Comparison of ENCODE assay signal across 8 mouse cellular contexts in genomic region chrX:77432846-77433810, GRCm38 (mm10).
A peak's percentile ranks its signal among the peaks of the same experiment; 100 is the strongest.
DNase-seq lines count a peak whose midpoint lies in the region; ATAC-seq and TF ChIP-seq lines count a peak whose summit lies in the region.

No protein-coding gene starts in this region.

- H3K36me3 ChIP-seq in forebrain, embryonic 15.5 days: no peaks in the 10 kb centered on the region
- H3K36me3 ChIP-seq in lung, embryonic 14.5 days (ENCODE audit: insufficient read depth): no peaks in the 10 kb centered on the region
- H3K36me3 ChIP-seq in thymus, adult 2 months (ENCODE audit: control insufficient read depth, insufficient read depth, low read length): no peaks in the 10 kb centered on the region

- no peaks in the 10 kb centered on the region for H3K9me3 ChIP-seq in forebrain, embryonic 15.5 days
- H3K9me3 ChIP-seq in lung, embryonic 14.5 days (ENCODE audit: low read depth, low read length): no peaks in the 10 kb centered on the region

- peak overlapping the region; percentile 33; the same call in 1 of the 2 replicates for H3K4me2 ChIP-seq in forebrain, embryonic 15.5 days (replicated peaks)
- peak overlapping the region; percentile 53 for H3K4me2 ChIP-seq in lung, embryonic 14.5 days

- no peak for TF ChIP-seq POLR2A in olfactory bulb, adult 2 months (IDR thresholded peaks at IDR 0.05; ENCODE audit: insufficient read depth, low read depth, low read length)
- TF ChIP-seq POLR2A in thymus, adult 2 months (IDR thresholded peaks at IDR 0.05; ENCODE audit: control insufficient read depth, extremely low read depth, insufficient read depth, low read length, poor library complexity): no peak

- no peaks in the 10 kb centered on the region for H3K27me3 ChIP-seq in forebrain, embryonic 15.5 days
- no peaks in the 10 kb centered on the region for H3K27me3 ChIP-seq in lung, embryonic 14.5 days (ENCODE audit: insufficient read depth, low read length)
- H3K27me3 ChIP-seq in thymus, adult 2 months (ENCODE audit: control insufficient read depth, insufficient read depth, low read length): no peaks in the 10 kb centered on the region

- peak; percentile 95 for ATAC-seq in forebrain, embryonic 15.5 days (replicated peaks)
- peak; percentile 95 for ATAC-seq in lung, embryonic 14.5 days (ENCODE audit: insufficient read depth)

- no peak overlapping the region for H3K9ac ChIP-seq in forebrain, embryonic 15.5 days (replicated peaks)
- no peak overlapping the region for H3K9ac ChIP-seq in lung, embryonic 14.5 days

- H3K4me1 ChIP-seq in forebrain, embryonic 15.5 days: peaks cover 9% of the 10 kb centered on the region; the same call in 1 of the 2 replicates
- no peaks in the 10 kb centered on the region for H3K4me1 ChIP-seq in lung, embryonic 14.5 days (ENCODE audit: insufficient read depth)
- H3K4me1 ChIP-seq in olfactory bulb, adult 2 months (ENCODE audit: control insufficient read depth, insufficient read depth, low read length): peaks cover 3% of the 10 kb centered on the region
- no peaks in the 10 kb centered on the region; the same call in none of the 2 replicates for H3K4me1 ChIP-seq in thymus, adult 2 months (replicated peaks; ENCODE audit: control insufficient read depth, insufficient read depth, low read length)

- H3K27ac ChIP-seq in forebrain, embryonic 15.5 days (replicated peaks): peak overlapping the region; percentile 82
- H3K27ac ChIP-seq in layer of hippocampus, adult 2 months: peak overlapping the region; percentile 84
- H3K27ac ChIP-seq in lung, embryonic 14.5 days (ENCODE audit: low read depth): peak overlapping the region; percentile 38; the same call in 1 of the 2 replicates
- H3K27ac ChIP-seq in olfactory bulb, adult 2 months (ENCODE audit: insufficient read depth, low read depth, low read length): peak overlapping the region; percentile 72; the same call in 1 of the 2 replicates
- H3K27ac ChIP-seq in thymus, adult 2 months (ENCODE audit: control insufficient read depth, insufficient read depth, low read length): peak overlapping the region; percentile 81

- WGBS in forebrain, embryonic 15.5 days: 21% methylated on average over 29 of the region's 29 CpGs
- 14% methylated on average over 22 of the region's 29 CpGs for WGBS in lung, embryonic 14.5 days
- WGBS in olfactory bulb, adult 2 months: 14% methylated on average over 23 of the region's 29 CpGs
- WGBS in thymus, adult 2 months: 3% methylated on average over 26 of the region's 29 CpGs

- peak; percentile 97 for DNase-seq in ES-CJ7 (ENCODE audit: low read depth, low spot score)
- peak; percentile 94 for DNase-seq in cerebellum, adult 11 months
- DNase-seq in heart, postnatal 36 days: peak; percentile 89 to 91
- DNase-seq in layer of hippocampus, adult 2 months (ENCODE audit: low spot score in 2 of 2): peak; percentile 92
- peak; percentile 98 for DNase-seq in lung, embryonic 14.5 days
- DNase-seq in thymus, adult 2 months: peak; percentile 91

- H3K4me3 ChIP-seq in forebrain, embryonic 15.5 days: peak overlapping the region; percentile 20; the same call in 1 of the 2 replicates
- peak overlapping the region; percentile 44 for H3K4me3 ChIP-seq in layer of hippocampus, adult 2 months
- H3K4me3 ChIP-seq in lung, embryonic 14.5 days (ENCODE audit: low read depth, low read length): 0 out of 2 replicates have a peak overlapping the region, but pooled peaks have one; percentile 6
- H3K4me3 ChIP-seq in olfactory bulb, adult 2 months (ENCODE audit: insufficient read depth, low read depth, low read length): peak overlapping the region; percentile 26; the same call in 1 of the 2 replicates
- H3K4me3 ChIP-seq in thymus, adult 2 months (ENCODE audit: control insufficient read depth, insufficient read depth, low read length): peak overlapping the region; percentile 62

- intact Hi-C loops in heart, postnatal 36 days (cut with DNase I): loop anchor here (1.0 to 10.0 kb wide), 3 partner anchors 76 to 282 kb away; no protein-coding TSS in a partner anchor

- peak; percentile 46 for TF ChIP-seq CTCF in layer of hippocampus, adult 2 months (conservative IDR thresholded peaks at IDR 0.05)
- no peak for TF ChIP-seq CTCF in lung, embryonic 14.5 days (IDR thresholded peaks at IDR 0.05; ENCODE audit: low read depth)
- no peak for TF ChIP-seq CTCF in olfactory bulb, adult 2 months (IDR thresholded peaks at IDR 0.05; ENCODE audit: insufficient read depth, low read depth, low read length)
- TF ChIP-seq CTCF in thymus, adult 2 months (IDR thresholded peaks at IDR 0.05; ENCODE audit: borderline replicate concordance, control insufficient read depth, extremely low read depth, insufficient read depth, low read length, poor library complexity): no peak

Comparison
In these comparisons a context has a peak if more than half of its experiments do, and no peak if none do; other contexts are left out.
1. Peak in every context shown above with its lines: DNase-seq, ATAC-seq, H3K4me3 ChIP-seq and H3K27ac ChIP-seq.
2. H3K4me3 ChIP-seq: peak in every context shown above with its lines; median percentile 62 in thymus, adult 2 months; 44 in layer of hippocampus, adult 2 months; 26 in olfactory bulb, adult 2 months; 20 in forebrain, embryonic 15.5 days; 6 in lung, embryonic 14.5 days.